Mouse (Mus musculus) T-helper 17 cell (primary cell): ENCODE data around the gene Nudt11.
"Not testable (repeated sequence)": the region's sequence is repeated elsewhere in the genome, so short reads cannot be mapped to it uniquely, and the experiment has no call there.

Experiments
- in situ Hi-C, 2 experiments: fragments of 300-600 bp; cut with MboI, MseI; formaldehyde crosslinking; loops; 1 replicate in 1 of 2; 2 replicates in 1 of 2; pipeline ENCODE4 v1.15.1; 2025; ENCODE audit warnings: high pct_unique_total_duplicates in 2 of 2

The Nudt11 gene

DNA sequence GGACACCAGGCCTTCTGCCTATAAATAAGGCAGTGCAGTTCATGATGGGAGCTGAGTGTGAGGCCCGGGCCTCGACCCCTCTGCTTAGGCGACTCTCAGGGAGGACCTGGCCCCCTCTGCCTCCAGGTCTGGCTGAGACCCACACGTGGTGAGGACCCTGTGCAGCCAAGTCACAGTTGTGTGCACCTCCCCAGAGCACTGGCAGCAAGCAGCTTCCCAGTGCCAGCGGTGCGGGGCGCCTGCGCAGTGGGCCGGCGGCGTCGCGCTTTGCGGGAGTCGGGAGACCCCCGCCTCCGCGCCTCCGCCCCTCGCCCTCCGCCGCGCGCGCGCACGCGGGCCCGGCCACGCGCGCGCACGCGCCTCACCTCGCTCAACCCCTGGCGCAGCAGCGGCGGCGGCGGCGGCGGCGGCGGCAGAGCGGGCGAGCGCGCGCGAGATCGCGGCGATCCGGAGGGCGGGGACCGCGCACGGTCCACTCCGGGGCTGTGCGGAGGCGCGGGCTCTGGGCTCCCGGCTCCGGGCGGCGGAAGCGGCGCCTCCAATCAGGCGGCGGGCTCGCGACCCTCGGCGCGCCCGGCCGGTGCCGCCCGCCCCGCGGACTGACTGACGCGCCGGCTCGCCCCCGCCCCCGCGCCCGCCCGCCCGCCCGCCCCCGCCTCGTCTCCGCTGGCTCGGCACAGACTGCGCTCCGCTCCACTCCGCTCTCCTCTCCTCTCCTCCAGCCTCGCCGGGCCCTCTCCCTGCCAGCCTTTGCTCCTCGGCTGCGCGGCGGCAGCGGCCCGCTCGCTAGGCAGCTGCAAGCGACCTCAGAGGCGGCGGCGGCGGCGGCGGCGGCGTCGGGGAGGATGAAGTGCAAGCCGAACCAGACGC, at the start of gene Nudt11:
Nudt11 (plus strand) TSS at position 388 of the 870 bp plus-strand sequence.
- in situ Hi-C loops, result not testable (repeated sequence)

DNA sequence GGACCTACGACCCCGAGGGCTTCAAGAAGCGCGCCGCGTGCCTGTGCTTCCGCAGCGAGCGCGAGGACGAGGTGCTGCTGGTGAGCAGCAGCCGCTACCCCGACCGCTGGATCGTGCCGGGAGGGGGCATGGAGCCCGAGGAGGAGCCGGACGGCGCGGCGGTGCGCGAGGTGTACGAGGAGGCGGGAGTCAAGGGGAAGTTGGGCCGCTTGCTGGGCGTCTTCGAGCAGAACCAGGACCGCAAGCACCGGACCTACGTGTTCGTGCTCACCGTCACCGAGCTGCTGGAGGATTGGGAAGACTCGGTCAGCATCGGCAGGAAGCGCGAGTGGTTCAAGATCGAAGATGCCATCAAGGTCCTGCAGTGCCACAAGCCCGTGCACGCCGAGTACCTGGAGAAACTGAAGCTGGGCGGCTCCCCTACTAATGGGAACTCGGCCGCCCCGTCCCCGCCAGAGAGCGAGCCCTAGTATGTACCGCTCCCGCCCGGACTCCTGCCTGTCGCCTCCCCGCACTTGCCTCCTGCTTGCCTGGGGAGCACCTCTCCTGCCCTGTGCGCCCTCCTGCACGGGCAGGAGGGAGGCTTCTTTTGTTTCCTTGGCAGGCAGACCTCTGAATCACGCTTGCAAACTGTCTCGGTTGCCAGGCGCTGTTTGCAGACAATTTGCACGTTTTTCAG, 822 bp downstream of the Nudt11 start:
- in situ Hi-C loops, result not testable (repeated sequence)

DNA sequence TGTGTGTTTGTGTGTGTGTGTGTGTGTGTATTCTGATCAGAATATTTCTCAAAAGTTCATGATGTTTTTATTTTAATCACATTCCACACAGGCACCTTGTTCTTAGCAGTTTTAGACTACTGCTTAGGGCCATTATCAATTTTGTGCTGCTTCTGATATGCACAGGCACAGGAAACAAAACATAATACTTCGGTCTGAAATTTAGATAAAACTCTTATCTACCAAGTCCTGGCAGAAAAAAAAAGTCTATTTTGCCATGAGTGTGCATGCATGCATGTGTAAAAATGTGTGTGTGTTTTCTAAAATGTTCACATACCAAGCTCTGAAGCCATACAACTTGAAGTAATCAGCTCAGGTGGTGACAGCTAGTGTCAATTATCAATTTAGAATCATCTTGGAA, 14.3 kb downstream of the Nudt11 start:
- in situ Hi-C loops, result no loop called here

DNA sequence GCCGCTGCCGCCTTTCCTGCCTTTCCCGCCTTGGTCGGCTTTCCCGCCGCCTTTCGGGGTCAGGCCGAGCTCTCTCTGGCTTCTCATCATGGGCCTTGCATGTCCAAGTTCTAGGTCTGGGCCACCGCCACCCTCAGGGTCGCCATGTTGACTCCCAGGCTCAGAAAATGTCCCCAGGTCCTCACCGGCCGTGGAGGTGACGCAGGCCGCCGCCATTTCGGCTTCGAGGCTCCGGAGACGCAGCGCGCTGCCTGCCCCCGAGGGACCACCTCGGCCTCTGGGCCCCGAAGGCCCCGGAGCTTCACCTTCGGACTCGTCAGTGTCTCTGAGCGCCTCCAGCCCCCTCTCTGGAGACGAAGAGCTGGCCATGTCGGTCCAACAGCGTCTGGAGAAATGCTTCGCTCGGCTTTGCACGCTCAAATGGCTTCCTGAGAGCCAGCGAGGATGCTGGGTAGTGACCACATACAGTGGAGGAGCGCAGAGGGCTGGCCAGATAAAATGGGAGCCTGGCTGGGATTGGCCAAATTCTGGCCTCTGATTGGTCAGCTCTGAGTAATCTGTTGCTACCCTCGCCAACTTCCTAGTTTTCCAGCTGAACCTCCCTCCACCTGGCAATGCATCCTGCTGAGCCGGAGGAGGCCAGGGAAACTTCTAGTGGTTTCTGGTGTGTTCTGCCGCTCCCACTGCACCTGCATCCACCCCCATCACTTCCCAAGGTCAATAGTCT, 35.9 kb downstream of the Nudt11 start, which contains the start of gene AU022751:
AU022751 (minus strand) TSS at position 466 of the 727 bp plus-strand sequence.
- in situ Hi-C loops, result no loop called here

DNA sequence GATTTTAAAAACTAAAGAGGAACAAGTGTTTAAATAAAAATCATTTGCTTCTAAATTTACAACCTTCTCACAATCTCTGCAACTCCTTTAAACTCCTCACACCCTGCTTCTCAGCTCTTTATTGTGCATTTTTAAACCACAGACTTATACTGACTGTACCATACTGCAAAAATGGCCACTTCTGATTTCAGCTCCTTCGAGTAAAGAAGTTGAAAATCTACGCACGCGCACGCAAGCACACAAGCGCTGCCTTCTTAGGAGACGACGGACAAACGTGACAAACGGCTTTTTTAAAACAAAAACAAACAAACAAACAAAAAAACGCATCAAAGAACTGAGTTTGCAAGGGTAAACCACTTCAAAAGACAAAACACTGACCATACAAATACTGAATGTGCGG, 44.3 kb downstream of the Nudt11 start:
- in situ Hi-C loops, result no loop called here

DNA sequence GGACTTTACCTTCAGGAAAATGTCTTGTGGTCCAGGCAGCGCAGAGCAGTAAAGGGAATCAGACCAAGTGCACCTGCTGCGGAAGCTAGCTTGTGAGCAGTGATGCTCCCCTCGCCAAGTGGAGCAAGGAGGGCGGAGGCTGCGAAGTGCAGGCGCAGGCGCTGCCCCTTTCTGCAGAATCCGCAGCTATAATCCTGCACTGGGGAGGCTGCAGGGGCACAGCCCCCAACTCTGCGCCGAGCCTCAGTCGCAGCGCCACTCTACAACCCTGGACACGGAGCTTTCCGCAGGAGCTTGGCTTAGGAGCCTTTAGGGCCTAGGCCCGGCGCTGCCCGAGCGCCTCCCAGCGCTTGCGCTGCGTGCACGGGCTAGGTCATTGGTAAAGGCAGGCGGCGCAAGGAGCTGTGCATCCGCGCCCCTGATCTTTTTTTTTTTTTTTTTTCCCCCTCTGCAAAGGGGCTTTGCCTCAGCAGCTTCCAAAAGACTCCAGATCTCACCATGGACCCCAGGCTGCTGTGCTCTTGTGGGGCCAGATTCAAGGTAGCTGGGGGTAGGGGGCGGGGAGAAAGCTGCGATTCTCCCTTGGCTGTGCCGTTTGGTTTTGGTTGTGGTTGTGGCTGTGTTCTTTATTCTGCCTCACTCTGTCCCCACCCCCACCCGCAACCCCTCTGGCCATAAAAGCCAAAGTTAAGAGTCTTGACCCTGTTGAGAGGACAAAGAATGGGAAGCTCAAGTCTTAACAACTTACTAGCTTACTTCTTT, 44.9 kb downstream of the Nudt11 start:
- in situ Hi-C loops, result no loop called here
